Mouse (Mus musculus): ENCODE data around the gene Aak1.

The Aak1 gene

GRCm38 (mm10) chr6:86886803-86887202 is 37.5 kb downstream of the Aak1 start:
- DNase-seq (ENCODE audit: low spot score), result no peak

DNA sequence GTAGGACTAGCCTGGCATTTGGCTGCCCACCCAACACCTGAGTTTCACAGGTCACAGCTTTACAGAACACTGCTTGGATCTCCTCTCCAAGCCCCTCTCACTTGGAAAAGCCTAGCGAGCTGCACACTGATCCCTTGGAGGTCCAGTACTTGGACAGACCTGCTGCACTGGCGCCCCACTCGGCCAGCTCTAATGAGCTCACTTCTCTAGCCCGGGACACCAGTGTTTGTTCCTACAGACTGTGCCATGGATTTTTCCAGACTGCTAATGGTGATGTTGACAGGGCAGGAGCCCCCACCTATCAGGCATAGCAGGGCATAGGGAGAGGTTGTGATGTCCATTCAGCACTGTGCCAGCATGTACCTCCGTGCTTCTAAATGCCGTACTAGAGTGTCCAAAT is 48.2 kb downstream of the Aak1 start:
- no peak for DNase-seq (ENCODE audit: low spot score)

DNA sequence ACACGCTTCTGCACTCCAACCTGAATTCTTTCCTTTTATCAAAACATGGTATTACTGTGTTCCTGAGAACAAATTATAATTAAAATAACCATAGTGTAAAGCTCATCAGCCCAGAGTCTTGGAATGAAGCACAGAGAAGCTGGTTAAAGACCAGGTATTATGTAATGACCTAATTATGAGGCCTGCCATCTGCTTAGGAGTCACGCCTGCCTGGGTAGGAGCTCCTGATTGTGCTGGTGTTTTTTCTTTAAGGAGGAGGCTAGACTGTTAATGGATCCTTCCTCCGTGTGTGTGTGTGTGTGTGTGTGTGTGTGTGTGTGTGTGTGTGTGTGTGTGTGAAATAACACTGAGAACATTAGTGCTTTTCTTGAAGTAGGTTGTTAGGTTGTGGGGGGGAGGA is 49.7 kb downstream of the Aak1 start:
- no peak for DNase-seq (ENCODE audit: low spot score)

GRCm38 (mm10) chr6:86899965-86900364 is 50.6 kb downstream of the Aak1 start:
- DNase-seq (ENCODE audit: low spot score), result no peak

DNA sequence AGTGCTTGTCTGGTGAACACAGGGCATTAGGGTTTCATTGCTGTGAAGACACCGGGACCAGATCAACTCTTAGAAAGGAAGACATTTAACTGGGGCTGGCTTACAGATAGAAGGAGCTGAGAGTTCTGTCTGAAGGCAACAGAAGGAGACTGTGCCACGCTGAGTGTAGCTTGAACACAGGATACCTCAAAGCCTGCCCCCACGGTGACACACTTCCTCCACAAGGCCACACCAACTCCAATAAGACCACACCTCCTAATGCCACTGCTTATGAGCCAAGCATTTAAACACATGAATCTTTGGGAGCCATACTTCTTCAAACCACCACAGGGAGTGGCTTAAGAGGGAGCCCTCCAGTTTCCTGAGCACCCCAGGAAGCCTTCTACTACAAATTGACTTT is 51.2 kb downstream of the Aak1 start:
- no peak for DNase-seq (ENCODE audit: low spot score)

GRCm38 (mm10) chr6:86905500-86905899 is 56.2 kb downstream of the Aak1 start:
- DNase-seq (ENCODE audit: low spot score), result no peak

- no peak for DNase-seq (ENCODE audit: low spot score)
Observed at GRCm38 (mm10) chr6:86907191-86907590, 57.9 kb downstream of the Aak1 start.

DNA sequence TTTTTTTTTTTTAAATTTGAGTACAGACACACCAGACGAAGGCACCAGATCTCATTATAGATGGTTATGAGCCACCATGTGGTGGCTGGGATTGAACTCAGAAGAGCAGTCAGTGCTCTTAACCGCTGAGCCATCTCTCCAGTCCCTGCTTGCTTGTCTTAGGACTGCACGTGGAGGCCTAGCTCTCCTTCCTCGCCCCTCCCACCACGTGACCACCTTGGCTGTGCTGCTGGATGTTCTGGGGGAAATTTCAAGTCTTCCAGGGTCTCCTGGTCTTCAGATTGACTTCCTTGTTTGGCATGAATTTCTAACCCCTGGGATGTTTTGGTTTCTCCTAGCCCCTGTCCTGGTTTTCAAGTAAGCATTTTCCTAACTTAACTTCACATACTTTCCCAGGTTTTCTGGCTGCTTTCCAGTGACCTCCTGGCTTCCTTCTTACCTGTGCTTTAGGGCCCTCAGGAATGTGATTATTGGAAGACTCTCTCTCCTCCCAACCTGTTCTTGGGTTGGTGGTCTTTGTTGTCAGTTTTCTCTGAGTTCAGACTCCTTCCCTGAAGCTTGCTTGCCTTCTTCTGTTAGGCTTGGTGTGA is 59.3 kb downstream of the Aak1 start:
- no peak for DNase-seq (ENCODE audit: low spot score)

- no peak for DNase-seq (ENCODE audit: low spot score)
Observed at GRCm38 (mm10) chr6:86909881-86910280, 60.6 kb downstream of the Aak1 start.

DNA sequence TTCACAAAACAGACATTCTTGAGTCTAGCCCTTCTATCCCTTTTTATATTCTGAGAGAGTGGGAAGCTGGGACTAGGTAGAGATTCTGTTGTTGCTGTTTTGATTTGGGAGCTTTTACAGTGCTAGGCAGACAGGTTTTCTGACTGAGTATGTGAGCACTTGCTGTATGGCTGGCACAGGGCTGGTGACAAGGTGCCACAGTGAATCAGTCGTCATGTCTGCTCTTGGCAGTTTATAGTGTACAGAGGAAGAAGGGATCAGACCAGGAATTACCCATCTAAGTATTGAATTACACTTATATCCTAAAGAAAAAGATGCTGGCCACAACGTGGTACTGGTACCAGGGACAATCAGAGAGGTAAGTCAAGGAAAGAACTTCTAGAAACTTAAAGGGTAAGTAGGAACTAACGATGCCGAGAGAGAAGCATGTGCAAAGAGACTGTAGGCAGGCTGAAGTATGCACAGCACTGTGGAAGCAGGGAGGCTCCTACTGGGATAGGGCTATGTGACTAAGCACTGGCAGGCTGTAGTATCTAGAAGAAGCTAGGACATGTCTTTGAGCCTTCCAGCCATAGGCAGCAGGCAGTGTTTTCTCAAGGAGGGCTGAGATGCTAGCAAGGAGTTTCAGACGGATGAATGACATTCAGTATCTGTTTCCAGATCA is 67.0 kb downstream of the Aak1 start:
- DNase-seq (ENCODE audit: low spot score), result no peak

GRCm38 (mm10) chr6:86917231-86917630 is 67.9 kb downstream of the Aak1 start:
- peak; percentile 59 for DNase-seq (ENCODE audit: low spot score)

DNA sequence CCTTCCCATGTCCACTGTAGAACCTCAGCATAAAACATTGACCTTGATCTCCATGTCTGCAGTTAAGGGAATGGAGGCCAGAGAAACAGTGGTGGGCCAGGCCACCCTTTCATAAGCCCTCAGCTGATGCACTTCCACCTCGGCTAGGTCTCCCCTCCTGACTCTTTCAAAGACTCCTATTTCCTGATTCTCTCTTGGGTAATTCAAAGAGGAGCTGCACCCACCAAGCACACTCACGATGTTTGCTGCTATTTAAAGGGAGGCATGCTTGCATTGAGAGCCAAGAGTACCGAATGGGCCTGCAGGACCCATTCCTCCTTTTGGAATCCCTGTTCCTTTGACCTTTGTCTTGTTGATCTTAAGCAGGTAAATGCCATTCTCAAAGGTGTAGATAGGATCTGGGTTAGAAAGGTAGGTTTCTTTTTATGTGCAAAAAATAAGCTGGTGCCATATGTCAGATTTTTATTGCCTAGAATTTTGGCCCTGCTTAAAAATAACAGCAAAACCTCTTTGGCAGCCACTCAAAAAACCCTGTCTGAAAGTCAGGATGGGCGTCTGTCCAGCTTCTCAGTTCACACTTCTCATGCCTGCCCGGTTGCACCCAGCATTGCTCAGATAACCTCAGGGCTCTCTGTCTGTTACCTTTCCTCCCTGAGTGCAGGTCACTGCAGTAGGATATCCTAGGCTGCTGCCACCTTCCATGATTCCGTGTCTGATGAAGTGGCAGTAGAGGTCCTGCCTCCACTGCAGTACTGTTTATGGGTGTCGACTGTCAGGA is 68.9 kb downstream of the Aak1 start:
- DNase-seq (ENCODE audit: low spot score), result peak; percentile 32

DNA sequence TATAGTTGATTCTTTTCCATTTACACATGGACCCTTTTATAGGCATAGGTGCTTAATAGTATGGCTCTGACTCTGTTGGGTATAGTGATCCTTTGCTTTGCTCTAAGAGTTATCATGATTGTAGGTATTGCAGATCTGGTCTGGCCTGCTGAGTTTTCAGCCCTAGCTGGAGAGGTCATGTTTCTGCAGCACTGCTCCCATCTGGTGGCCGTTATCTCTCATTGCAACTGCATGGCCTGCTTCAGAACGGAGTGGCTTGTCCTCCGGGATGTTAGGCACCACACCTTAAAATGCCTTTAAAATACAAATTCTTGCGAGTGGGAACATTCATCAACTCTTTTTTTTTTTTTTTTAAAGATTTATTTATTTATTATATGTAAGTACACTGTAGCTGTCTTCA is 72.6 kb downstream of the Aak1 start:
- DNase-seq (ENCODE audit: low spot score), result peak; percentile 73

GRCm38 (mm10) chr6:86924746-86925145 is 75.4 kb downstream of the Aak1 start:
- no peak for DNase-seq (ENCODE audit: low spot score)

- DNase-seq (ENCODE audit: low spot score), result no peak
Observed at GRCm38 (mm10) chr6:86934541-86934940, 85.2 kb downstream of the Aak1 start.

GRCm38 (mm10) chr6:86939797-86940196 is 90.5 kb downstream of the Aak1 start:
- DNase-seq (ENCODE audit: low spot score), result no peak

- no peak for DNase-seq (ENCODE audit: low spot score)
Observed at GRCm38 (mm10) chr6:86940966-86941365, 91.6 kb downstream of the Aak1 start.

- peak; percentile 25 for DNase-seq (ENCODE audit: low spot score)
Observed at GRCm38 (mm10) chr6:86947100-86947499, 97.8 kb downstream of the Aak1 start.

DNA sequence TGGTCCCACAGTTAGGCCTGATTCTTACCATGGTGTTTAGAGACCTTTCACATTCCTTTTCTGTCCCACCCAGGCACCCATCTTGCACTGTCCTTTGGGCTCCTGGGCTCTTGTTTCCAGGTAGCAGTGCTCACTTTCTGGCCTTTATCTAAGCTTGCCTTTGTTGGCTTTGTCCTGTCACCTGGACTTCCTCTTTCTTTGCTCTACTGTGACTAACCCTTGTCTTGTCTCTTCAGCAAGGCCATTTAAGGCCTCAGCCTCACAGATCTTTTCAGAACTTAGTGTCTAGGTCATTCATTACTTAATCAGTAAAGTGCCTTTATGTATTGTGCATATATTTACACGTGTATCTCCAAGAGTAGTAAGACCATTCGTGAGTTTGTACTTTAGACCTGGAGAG is 99.4 kb downstream of the Aak1 start:
- DNase-seq (ENCODE audit: low spot score), result no peak

DNA sequence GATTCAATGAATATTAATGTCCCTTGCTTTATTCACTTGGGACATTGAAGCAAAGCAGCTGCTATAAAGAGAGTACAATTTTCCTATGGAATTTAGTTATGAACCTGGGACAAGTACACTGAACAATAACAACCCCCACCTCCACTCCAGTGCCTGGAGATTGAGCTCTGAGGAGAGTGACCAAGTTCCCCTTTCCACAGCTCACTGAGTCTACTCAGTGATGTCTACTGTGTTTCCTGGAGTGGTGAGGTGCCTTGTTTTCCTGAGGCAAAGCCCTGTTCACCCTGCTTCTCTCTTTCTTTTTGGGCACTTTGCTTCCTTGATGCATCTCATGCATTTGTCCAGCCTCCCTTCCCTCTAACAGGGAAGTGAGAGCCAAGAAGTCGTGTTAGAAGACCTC is 100.8 kb downstream of the Aak1 start:
- no peak for DNase-seq (ENCODE audit: low spot score)

GRCm38 (mm10) chr6:86950733-86951255 is 101.5 kb downstream of the Aak1 start:
- no peak for DNase-seq (ENCODE audit: low spot score)

- DNase-seq (ENCODE audit: low spot score), result peak; percentile 61
Observed at GRCm38 (mm10) chr6:86955741-86956140, 106.4 kb downstream of the Aak1 start.

GRCm38 (mm10) chr6:86956206-86956605 is 106.9 kb downstream of the Aak1 start:
- DNase-seq (ENCODE audit: low spot score), result no peak
